Mouse (Mus musculus): Measurements from ENCODE around the gene Psmb3. TPM values are rescaled to one million over a fixed set of nuclear protein-coding genes. Genes with fewer than 3 reads are reported as not detected.

Gene Psmb3
- polyA plus RNA-seq, 1 experiment from 2014 or later = 473 TPM

DNA sequence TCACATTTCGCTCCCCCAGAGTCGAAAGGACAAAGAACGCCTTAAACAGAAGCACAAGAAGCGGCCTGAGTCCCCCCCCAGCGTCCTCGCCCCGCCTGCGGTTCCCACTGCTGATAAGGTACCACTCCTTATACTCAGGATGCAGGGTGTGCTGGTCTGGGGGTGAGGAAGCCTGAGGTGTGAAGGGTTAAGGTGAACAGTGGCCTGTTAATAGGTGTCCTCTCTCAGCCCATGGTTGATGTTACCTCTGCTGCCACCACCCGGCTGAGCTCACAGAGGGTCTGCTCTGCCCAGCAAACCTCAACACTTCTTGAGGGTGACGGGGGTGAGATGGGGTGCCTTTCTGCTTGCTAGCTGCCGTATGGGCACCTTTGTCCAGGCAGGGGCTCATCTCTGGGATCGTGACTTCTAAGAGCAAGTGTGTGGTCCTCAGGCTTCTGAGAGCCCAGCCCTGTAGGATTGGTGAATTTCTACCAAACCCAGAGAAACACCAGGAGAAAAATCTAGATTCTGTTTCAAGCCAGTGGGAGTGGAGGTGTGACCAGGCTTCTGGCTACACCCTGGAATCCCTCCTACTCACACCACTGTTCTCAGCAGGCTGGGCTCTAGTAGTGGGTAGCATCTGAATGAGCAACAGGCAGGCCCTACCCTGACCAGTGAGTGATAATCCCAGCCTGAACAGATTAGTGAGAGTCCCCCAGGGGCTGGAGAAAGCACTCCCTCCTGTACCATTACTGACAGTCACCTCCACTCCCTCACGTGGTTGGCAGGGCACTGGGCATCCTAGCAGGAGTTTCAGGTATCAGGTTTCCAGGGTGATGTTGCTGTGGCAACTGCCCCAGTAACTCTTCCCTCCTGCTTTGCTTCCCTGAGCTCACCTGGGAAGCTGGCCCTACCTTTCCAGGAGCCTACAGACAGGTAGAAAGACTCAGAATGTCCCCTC lies 32.7 kb upstream of the Psmb3 start:
- peaks cover 25% of the 10 kb centered on the region for H3K4me1 ChIP-seq (replicated peaks)
- peaks cover 100% of the 10 kb centered on the region for H3K36me3 ChIP-seq
- H3K4me2 ChIP-seq = no peak overlapping the region
- H3K27ac ChIP-seq (replicated peaks) = no peak overlapping the region
- no peak overlapping the region for H3K9ac ChIP-seq
- H3K9me3 ChIP-seq = no peaks in the 10 kb centered on the region
- no peaks in the 10 kb centered on the region for H3K27me3 ChIP-seq
- ATAC-seq (ENCODE audit: low read depth) = no peak
- no peak overlapping the region for H3K4me3 ChIP-seq
- 81% methylated on average over 13 of the region's 13 CpGs for WGBS

DNA sequence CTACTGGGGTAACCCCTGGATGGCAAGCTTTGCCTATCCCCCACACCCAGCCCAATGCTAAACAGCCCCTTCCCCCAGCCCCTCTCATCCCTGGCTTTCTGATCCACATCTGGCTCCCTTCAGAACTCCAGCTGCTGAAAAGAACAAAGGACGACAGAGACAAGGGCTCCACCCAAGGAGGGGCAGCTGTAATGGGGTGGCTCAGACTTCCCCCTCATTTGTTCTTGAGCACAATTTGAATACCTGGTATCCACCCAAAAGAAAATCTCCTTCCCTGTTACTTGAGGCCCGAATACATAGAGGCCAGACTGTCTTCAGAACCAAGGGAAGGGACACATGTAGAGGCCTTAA lies 32.0 kb upstream of the Psmb3 start:
- no peak for ATAC-seq (ENCODE audit: low read depth)
- Histone ChIP-seq H3K27me3 (no peaks in the 10 kb centered on the region), H3K4me2 (no peak overlapping the region), H3K9me3 (no peaks in the 10 kb centered on the region), H3K27ac (replicated peaks) (no peak overlapping the region), H3K36me3 (peaks cover 100% of the 10 kb centered on the region), H3K4me1 (replicated peaks) (peaks cover 22% of the 10 kb centered on the region; the same call in 1 of the 2 replicates), H3K9ac (no peak overlapping the region), H3K4me3 (no peak overlapping the region)
- WGBS = 54% methylated on average over 2 of the region's 2 CpGs

DNA sequence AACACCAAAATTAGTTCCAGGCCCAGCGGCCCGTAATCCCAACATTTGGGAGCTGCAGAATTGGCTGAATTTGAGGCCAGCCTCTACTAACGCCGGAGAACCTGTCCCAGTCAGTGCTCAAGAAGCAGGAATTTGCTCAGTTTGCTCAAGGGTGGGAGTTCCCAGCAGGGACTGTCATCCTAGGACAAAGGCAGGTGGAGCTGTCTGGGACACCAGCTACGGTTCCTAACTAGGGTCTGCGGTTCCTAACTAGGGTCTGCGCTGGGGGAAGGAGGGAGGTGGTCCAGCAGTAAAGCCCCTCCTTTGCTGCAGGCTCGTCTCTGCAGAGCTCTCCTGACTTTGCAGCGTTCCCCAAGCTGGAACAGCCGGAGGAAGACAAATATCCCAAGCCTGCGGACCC lies 30.1 kb upstream of the Psmb3 start:
- peaks cover 100% of the 10 kb centered on the region for H3K36me3 ChIP-seq
- WGBS = 78% methylated on average over 11 of the region's 11 CpGs
- no peak for ATAC-seq (ENCODE audit: low read depth)

DNA sequence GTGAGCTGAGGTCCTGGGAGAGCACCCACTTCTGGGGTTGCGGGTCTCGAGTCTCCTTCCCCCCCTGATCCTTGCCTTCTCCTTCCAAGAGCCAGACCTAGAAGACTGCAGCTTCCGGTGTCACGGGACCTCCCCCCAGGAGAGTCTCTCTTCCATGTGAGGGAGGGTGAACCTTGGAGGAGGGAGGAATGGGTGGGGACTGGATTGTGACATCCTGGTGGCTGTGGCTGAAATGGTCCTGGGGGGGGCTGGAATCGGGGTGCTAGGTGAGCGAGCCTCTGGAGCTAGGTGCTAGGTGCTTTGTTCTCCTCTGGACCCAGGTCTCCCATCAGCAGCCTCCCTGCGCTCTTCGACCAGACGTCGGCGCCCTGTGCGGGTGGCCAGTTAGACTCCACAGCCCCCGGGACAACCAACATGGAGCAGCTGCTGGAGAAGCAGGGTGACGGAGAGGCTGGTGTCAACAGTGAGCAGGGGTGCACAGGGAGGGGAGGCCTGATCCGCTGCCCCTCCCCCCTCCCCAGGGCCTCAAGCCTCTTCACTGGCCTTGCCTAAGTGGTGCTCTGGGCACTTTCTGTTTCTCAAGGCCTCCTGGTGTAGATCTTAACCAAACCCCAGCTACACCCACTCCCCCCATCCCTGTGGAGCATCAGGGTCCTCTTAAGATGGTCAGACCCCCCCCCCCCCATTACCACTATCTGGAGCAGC lies 27.0 kb upstream of the Psmb3 start:
- Histone ChIP-seq H3K4me2 (no peak overlapping the region), H3K36me3 (peaks cover 99% of the 10 kb centered on the region), H3K4me3 (no peak overlapping the region), H3K9me3 (no peaks in the 10 kb centered on the region), H3K4me1 (replicated peaks) (peaks cover 27% of the 10 kb centered on the region), H3K27ac (replicated peaks) (no peak overlapping the region), H3K27me3 (no peaks in the 10 kb centered on the region), H3K9ac (no peak overlapping the region)
- no peak for ATAC-seq (ENCODE audit: low read depth)
- 82% methylated on average over 15 of the region's 15 CpGs for WGBS

More for the DNA sequence above, 30.1 kb upstream of the Psmb3 start:
- Histone ChIP-seq H3K4me2 (no peak overlapping the region), H3K27ac (replicated peaks) (no peak overlapping the region), H3K4me3 (no peak overlapping the region), H3K9ac (no peak overlapping the region), H3K4me1 (replicated peaks) (peaks cover 36% of the 10 kb centered on the region), H3K9me3 (no peaks in the 10 kb centered on the region), H3K27me3 (no peaks in the 10 kb centered on the region)

DNA sequence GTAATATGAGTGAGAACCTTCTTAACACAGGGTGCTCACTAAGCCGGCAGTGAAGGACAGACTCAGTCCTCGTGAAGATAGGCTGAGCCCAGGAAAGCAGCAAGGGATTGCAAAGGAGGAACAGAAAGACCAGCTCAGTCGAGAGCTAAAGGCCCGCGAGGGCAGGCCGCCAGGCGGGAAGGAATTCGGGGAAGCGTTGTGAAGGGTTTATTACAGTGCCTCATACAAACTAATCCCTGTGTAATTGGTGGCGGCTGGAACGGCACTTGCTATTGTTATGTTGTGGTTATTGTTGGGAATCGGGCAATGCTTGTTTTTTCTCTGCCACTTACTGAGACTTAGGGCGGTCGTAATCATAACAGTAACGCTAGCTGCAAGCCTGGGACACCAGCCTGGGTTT lies 25.8 kb upstream of the Psmb3 start:
- Histone ChIP-seq H3K4me1 (replicated peaks) (peaks cover 27% of the 10 kb centered on the region), H3K9me3 (no peaks in the 10 kb centered on the region), H3K9ac (no peak overlapping the region), H3K27me3 (no peaks in the 10 kb centered on the region), H3K27ac (replicated peaks) (no peak overlapping the region), H3K4me2 (no peak overlapping the region), H3K4me3 (no peak overlapping the region), H3K36me3 (peaks cover 99% of the 10 kb centered on the region)
- ATAC-seq (ENCODE audit: low read depth) = no peak
- 28% methylated on average over 15 of the region's 15 CpGs for WGBS

DNA sequence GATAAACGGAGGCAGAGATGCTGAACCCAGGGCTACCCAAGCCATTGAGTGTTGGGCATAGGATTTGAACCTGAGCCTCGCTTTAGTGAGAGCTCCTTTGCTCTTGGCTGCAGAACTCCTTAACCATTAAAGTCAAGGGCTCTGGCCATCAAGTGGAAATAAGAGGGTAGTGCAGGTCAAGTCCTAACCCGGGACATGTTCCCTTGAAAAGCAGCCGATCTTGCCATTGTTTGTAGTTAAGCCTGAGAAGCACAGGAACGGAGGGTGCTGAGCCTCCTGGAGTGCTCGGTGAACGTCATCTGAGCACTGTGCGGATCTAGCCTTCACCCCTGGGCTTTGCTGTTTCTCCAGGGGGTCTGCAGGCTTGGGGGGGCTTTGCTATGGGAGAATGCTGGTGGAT lies 25.4 kb upstream of the Psmb3 start:
- H3K36me3 ChIP-seq = peaks cover 95% of the 10 kb centered on the region

DNA sequence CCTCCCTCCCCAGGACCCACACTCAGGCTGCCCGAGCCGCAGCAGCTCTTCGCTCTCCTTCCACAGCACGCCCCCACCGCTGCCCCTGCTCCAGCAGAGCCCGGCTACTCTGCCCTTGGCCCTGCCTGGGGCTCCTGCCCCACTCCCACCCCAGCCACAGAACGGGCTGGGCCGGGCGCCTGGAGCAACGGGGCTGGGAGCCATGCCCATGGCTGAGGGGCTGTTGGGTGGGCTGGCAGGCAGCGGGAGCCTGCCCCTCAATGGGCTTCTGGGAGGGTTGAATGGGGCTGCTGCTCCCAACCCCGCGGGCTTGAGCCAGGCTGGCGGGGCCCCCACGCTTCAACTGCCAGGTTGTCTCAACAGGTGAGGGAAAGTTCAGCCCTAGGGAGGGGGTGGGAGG lies 24.9 kb upstream of the Psmb3 start:
- Histone ChIP-seq H3K4me3 (no peak overlapping the region), H3K9me3 (no peaks in the 10 kb centered on the region), H3K27ac (replicated peaks) (no peak overlapping the region), H3K4me1 (replicated peaks) (peaks cover 27% of the 10 kb centered on the region), H3K36me3 (peaks cover 91% of the 10 kb centered on the region), H3K27me3 (no peaks in the 10 kb centered on the region), H3K4me2 (no peak overlapping the region), H3K9ac (no peak overlapping the region)
- ATAC-seq (ENCODE audit: low read depth) = no peak
- 82% methylated on average over 15 of the region's 15 CpGs for WGBS

More for the DNA sequence above, 25.4 kb upstream of the Psmb3 start:
- H3K27ac ChIP-seq (replicated peaks) = no peak overlapping the region
- H3K9me3 ChIP-seq = no peaks in the 10 kb centered on the region
- H3K27me3 ChIP-seq = no peaks in the 10 kb centered on the region
- H3K4me1 ChIP-seq (replicated peaks) = peaks cover 27% of the 10 kb centered on the region
- WGBS = 47% methylated on average over 8 of the region's 8 CpGs
- no peak overlapping the region for H3K4me2 ChIP-seq
- H3K9ac ChIP-seq = no peak overlapping the region
- H3K4me3 ChIP-seq = no peak overlapping the region
- ATAC-seq (ENCODE audit: low read depth) = no peak

DNA sequence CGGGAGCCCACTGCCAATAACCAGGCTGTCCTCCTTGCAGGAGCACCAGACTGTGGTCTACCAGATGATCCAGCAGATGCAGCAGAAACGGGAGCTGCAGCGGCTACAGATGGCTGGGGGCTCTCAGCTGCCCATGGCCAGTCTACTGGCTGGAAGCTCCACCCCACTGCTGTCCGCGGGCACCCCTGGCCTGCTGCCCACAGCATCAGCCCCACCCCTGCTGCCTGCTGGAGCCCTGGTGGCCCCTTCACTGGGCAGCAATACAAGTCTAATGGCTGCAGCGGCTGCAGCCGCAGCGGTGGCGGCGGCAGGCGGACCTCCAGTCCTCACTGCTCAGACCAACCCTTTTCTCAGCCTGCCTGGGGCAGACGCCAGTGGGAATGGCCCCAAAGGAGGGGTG lies 22.8 kb upstream of the Psmb3 start:
- 69% methylated on average over 12 of the region's 12 CpGs for WGBS
- Histone ChIP-seq H3K4me3 (no peak overlapping the region), H3K27ac (replicated peaks) (peak overlapping the region; percentile 43), H3K27me3 (no peaks in the 10 kb centered on the region), H3K9me3 (no peaks in the 10 kb centered on the region), H3K36me3 (peaks cover 69% of the 10 kb centered on the region), H3K4me1 (replicated peaks) (peaks cover 38% of the 10 kb centered on the region), H3K4me2 (no peak overlapping the region), H3K9ac (0 out of 2 replicates have a peak overlapping the region, but pooled peaks have one; percentile 14)
- ATAC-seq (ENCODE audit: low read depth) = peak; percentile 33

DNA sequence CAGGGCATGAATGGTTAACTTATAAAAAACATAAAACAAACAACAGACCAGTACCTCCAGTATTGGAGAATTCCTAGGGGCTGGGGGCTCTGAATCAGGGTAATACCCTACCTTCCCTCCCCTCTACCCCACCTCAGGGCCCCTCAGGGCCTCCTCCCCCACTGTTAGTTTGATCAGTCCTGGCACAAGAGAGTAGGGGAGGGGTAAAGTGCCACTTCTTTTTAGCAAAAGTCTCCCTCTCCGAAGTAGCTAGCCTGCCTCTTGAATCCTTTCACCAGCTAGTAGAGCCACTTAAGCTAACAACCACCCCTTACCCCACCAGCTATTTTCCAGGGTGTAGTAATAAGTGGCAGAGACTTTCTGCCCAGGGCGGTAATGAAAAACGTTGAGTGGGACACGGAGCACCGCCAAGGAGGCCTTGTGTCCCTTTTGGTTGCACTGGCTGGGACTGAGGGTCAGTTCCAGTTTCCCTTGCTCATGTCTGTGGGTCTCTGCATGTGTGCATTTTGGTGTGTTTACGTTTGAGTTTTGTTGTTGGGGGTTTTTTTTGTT lies 20.6 kb upstream of the Psmb3 start:
- Histone ChIP-seq H3K4me3 (no peak overlapping the region), H3K9me3 (no peaks in the 10 kb centered on the region), H3K9ac (no peak overlapping the region), H3K36me3 (peaks cover 51% of the 10 kb centered on the region), H3K27ac (replicated peaks) (no peak overlapping the region), H3K27me3 (no peaks in the 10 kb centered on the region), H3K4me1 (replicated peaks) (peaks cover 45% of the 10 kb centered on the region), H3K4me2 (no peak overlapping the region)
- 88% methylated on average over 6 of the region's 6 CpGs for WGBS
- no peak for ATAC-seq (ENCODE audit: low read depth)

DNA sequence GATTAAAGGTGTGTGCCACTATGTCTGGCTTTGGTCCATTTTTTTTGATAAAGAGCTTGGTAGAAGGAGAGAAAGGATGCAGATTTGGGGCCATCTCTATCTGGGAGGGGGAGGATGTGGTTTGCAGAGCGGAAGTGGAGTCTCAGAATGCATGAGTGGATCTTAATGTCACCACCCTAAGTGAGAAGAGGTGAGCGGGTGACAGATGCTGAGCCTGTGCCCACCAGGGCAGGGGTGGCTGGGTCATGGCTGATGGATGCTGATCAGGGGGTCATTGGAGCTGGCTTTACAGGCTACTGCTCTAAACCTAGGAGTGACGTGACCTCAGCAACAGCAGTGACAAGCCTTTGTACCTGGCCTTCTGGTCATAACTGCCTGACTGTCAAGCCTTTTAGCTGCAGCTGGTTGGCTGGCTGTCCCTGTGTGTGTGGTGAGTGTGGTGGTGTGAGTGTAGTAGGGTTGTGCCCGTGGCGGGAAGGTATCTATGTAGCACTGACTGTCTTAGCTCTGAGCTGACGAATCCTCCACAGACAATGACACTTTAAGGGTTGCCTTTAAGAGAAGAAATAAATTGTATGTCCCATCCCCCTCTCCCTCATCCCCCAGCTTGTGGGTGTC lies 19.0 kb upstream of the Psmb3 start:
- Histone ChIP-seq H3K27ac (replicated peaks) (no peak overlapping the region), H3K9me3 (no peaks in the 10 kb centered on the region), H3K4me2 (no peak overlapping the region), H3K4me3 (no peak overlapping the region), H3K9ac (no peak overlapping the region), H3K27me3 (no peaks in the 10 kb centered on the region), H3K4me1 (replicated peaks) (peaks cover 39% of the 10 kb centered on the region), H3K36me3 (peaks cover 50% of the 10 kb centered on the region)
- WGBS = 88% methylated on average over 6 of the region's 6 CpGs
- no peak for ATAC-seq (ENCODE audit: low read depth)

- Histone ChIP-seq H3K9me3 (no peaks in the 10 kb centered on the region), H3K27me3 (no peaks in the 10 kb centered on the region), H3K4me3 (no peak overlapping the region), H3K36me3 (peaks cover 50% of the 10 kb centered on the region), H3K9ac (peak overlapping the region; percentile 65; the same call in 1 of the 2 replicates), H3K4me1 (replicated peaks) (peaks cover 39% of the 10 kb centered on the region), H3K27ac (replicated peaks) (peak overlapping the region; percentile 52; the same call in 1 of the 2 replicates), H3K4me2 (peak overlapping the region; percentile 76; the same call in 1 of the 2 replicates)
- 43% methylated on average over 7 of the region's 7 CpGs for WGBS
- no peak for ATAC-seq (ENCODE audit: low read depth)
These were observed 18.4 kb upstream of the Psmb3 start for GRCm38 (mm10) chr11:97684766-97685165.

Measured in neural tube, embryonic 13.5 days (tissue).